Mouse (Mus musculus) bone marrow, adult 2 months (tissue): ENCODE data around the gene Etv6.

Experiments used
- CTCF ChIP-seq: fragments of 200-500 bp; IDR thresholded peaks from 2 replicates; pipeline ENCODE4 v1.5.1; 2011; ENCODE audit warnings: low read length, control low read depth; ENCODE audit not compliant: control insufficient read depth, insufficient read depth
- POLR2A ChIP-seq: fragments of 200-500 bp; IDR thresholded peaks from 2 replicates; pipeline ENCODE4 v1.6.1; 2011; ENCODE audit warnings: low read depth, mild to moderate bottlenecking, control low read depth, low read length, borderline replicate concordance; ENCODE audit not compliant: control insufficient read depth

- TF ChIP-seq CTCF = no peak
- no peak for TF ChIP-seq POLR2A
These were observed 46.9 kb downstream of the Etv6 start for GRCm38 (mm10) chr6:134082229-134082920.
